Mouse (Mus musculus) bone marrow, adult 2 months (tissue): ENCODE results near the gene Peg10.
"Not testable (repeated sequence)": the region's sequence is repeated elsewhere in the genome, so short reads cannot be mapped to it uniquely, and the experiment has no call there.

Source experiments
- CTCF ChIP-seq: fragments of 200-500 bp; IDR thresholded peaks from 2 replicates; pipeline ENCODE4 v1.5.1; 2011; ENCODE audit warnings: low read length, control low read depth; ENCODE audit not compliant: control insufficient read depth, insufficient read depth
- POLR2A ChIP-seq: fragments of 200-500 bp; IDR thresholded peaks from 2 replicates; pipeline ENCODE4 v1.6.1; 2011; ENCODE audit warnings: low read depth, mild to moderate bottlenecking, control low read depth, low read length, borderline replicate concordance; ENCODE audit not compliant: control insufficient read depth

- TF ChIP-seq POLR2A, CTCF: not testable (repeated sequence)
Observed at GRCm38 (mm10) chr6:4761415-4762142, 14.5 kb downstream of the Peg10 start.
